Mouse (Mus musculus) embryonic fibroblast, embryonic 13.5 days (primary cell): ENCODE data around the gene Cdkl2.

Experiments used
- CTCF ChIP-seq: IDR thresholded peaks from 2 replicates; pipeline ENCODE4 v1.5.1; 2011; ENCODE audit warnings: mild to moderate bottlenecking, control low read depth, low read length, moderate library complexity, borderline replicate concordance; ENCODE audit not compliant: insufficient read depth
- POLR2A ChIP-seq: IDR thresholded peaks from 2 replicates; pipeline ENCODE4 v1.6.1; 2011; ENCODE audit warnings: low read depth, mild to moderate bottlenecking, control low read depth, low read length, moderate library complexity

DNA sequence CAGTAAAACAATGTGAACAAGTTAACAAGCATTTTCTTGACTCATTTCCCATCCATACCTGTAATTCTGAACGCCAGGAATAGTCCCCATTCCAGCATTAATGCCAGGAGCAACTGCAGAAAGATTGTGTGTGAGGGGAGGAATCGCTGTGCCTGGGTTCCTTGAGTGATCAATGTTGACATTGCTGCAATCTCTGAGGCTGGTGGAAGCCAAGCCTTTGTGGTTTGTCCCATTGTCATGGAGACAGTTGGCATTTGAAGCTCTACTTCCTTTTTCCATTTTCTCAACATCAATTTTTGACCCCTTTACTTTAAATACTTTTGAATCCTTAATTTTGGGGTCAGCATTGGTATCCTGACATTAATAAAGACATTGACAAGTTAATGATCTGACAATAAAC lies 23.7 kb downstream of the Cdkl2 start:
- TF ChIP-seq POLR2A, result no peak
- TF ChIP-seq CTCF, result no peak
